Mouse (Mus musculus): Measurements from ENCODE around the gene Traf5. TPM values are rescaled to one million over a fixed set of nuclear protein-coding genes. Genes with fewer than 3 reads are reported as not detected.

The Traf5 gene
- polyA plus RNA-seq, 1 experiment from 2014 or later, result 11.2 TPM

DNA sequence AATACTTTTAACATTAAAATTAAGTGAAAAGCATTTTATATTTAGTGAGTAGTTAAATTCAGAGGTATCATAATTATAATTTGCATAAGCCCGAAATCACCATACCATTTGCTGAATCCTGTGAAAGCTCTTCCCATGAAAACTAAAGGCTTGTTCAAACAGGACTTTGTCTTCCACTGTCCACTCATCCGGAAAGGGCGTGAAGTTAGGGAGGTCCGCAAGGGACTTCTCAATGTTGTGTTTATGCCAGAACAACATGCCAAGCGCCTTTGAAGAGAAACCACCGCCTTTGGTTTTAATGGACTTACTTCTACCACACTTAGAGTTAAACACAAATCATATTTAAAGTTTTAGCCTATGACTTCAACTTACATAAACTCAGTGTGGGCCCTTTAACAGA, 33.4 kb upstream of the Traf5 start:
- Histone ChIP-seq H3K9me3 (replicated peaks; ENCODE audit: control insufficient read depth, low read length) (no peaks in the 10 kb centered on the region), H3K36me3 (ENCODE audit: control insufficient read depth, insufficient read depth, low read length) (peaks cover 18% of the 10 kb centered on the region), H3K4me2 (no peak overlapping the region), H3K27ac (ENCODE audit: low read depth, low read length) (no peak overlapping the region), H3K4me1 (ENCODE audit: control insufficient read depth, insufficient read depth, low read length) (peaks cover 3% of the 10 kb centered on the region; the same call in 1 of the 2 replicates), H3K9ac (ENCODE audit: low read depth, low read length) (no peak overlapping the region), H3K4me3 (ENCODE audit: low read depth, low read length) (no peak overlapping the region), H3K27me3 (ENCODE audit: control insufficient read depth, insufficient read depth, low read length) (no peaks in the 10 kb centered on the region)
- 87% methylated on average over 6 of the region's 6 CpGs for WGBS (ENCODE audit: insufficient replicate concordance)
- ATAC-seq (replicated peaks; ENCODE audit: insufficient number of reproducible peaks, low FRiP score, low TSS enrichment), result no peak

DNA sequence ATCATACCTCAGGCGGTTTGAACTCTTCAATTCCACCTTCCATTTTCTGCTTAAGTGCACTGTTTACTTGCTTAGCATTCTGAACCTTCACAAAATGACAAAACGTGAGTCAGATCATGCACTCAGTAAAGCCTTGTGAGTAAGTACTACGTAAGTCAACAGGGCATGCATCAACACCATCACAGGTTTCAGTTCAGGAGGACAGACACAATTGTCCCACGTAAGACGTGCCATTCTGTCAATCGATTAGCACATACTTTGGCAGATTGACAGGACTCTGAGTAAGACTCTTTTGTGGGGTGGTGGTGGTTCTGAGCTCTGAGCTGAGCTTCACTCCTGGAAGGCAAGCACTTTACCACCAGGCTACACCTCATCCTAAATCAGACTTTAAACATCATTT, 23.9 kb upstream of the Traf5 start:
- Histone ChIP-seq H3K36me3 (ENCODE audit: control insufficient read depth, insufficient read depth, low read length) (peaks cover 24% of the 10 kb centered on the region), H3K27ac (ENCODE audit: low read depth, low read length) (no peak overlapping the region), H3K9me3 (replicated peaks; ENCODE audit: control insufficient read depth, low read length) (no peaks in the 10 kb centered on the region), H3K4me1 (ENCODE audit: control insufficient read depth, insufficient read depth, low read length) (no peaks in the 10 kb centered on the region), H3K9ac (ENCODE audit: low read depth, low read length) (no peak overlapping the region), H3K27me3 (ENCODE audit: control insufficient read depth, insufficient read depth, low read length) (no peaks in the 10 kb centered on the region), H3K4me2 (no peak overlapping the region), H3K4me3 (ENCODE audit: low read depth, low read length) (no peak overlapping the region)
- no peak for ATAC-seq (replicated peaks; ENCODE audit: insufficient number of reproducible peaks, low FRiP score, low TSS enrichment)
- 83% methylated on average over 6 of the region's 6 CpGs for WGBS (ENCODE audit: insufficient replicate concordance)

DNA sequence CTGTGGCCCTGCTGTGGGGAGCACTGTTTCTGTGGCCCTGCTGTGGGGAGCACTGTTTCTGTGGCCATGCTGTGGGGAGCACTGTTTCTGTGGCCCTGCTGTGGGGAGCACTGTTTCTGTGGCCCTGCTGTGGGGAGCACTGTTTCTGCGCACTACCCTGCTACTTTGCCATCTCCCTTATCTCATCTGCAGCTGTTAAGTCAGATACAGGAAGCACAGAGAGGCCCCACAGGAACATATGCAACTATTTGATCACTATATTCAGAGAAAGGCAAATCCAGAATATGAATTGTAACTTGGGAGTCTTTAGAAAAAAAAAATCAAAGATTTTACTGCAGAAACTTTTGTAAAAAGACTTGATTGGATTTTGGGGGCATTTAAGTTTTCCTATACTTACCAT, 23.0 kb upstream of the Traf5 start:
- H3K4me3 ChIP-seq (ENCODE audit: low read depth, low read length), result no peak overlapping the region
- WGBS (ENCODE audit: insufficient replicate concordance), result 89% methylated on average over 1 of the region's 1 CpGs
- H3K9me3 ChIP-seq (replicated peaks; ENCODE audit: control insufficient read depth, low read length), result no peaks in the 10 kb centered on the region
- no peaks in the 10 kb centered on the region for H3K27me3 ChIP-seq (ENCODE audit: control insufficient read depth, insufficient read depth, low read length)
- no peak overlapping the region for H3K27ac ChIP-seq (ENCODE audit: low read depth, low read length)
- H3K4me2 ChIP-seq, result no peak overlapping the region
- no peaks in the 10 kb centered on the region for H3K4me1 ChIP-seq (ENCODE audit: control insufficient read depth, insufficient read depth, low read length)
- ATAC-seq (replicated peaks; ENCODE audit: insufficient number of reproducible peaks, low FRiP score, low TSS enrichment), result no peak
- no peak overlapping the region for H3K9ac ChIP-seq (ENCODE audit: low read depth, low read length)
- peaks cover 21% of the 10 kb centered on the region for H3K36me3 ChIP-seq (ENCODE audit: control insufficient read depth, insufficient read depth, low read length)

DNA sequence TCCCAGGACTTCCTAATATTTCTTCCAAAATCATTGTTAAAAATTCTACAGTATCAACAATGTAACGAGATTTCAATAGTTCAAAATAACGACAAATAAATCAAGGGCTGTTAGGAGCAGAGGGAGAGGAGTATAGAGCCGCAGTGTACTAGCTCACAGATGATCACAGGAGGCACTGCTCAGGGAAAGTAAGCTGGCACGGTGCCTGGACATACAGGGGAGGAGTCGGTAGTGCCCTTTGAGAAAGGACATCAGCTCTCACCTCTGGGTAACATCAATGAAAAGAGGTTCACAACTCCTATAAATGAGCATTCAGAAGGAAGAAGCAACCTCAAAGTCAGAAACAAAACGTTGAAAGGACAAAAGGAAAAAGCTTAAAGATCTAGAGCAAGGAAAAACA, 16.8 kb upstream of the Traf5 start:
- Histone ChIP-seq H3K9me3 (replicated peaks; ENCODE audit: control insufficient read depth, low read length) (no peaks in the 10 kb centered on the region), H3K4me1 (ENCODE audit: control insufficient read depth, insufficient read depth, low read length) (no peaks in the 10 kb centered on the region), H3K4me3 (ENCODE audit: low read depth, low read length) (no peak overlapping the region), H3K9ac (ENCODE audit: low read depth, low read length) (no peak overlapping the region), H3K27me3 (ENCODE audit: control insufficient read depth, insufficient read depth, low read length) (no peaks in the 10 kb centered on the region), H3K36me3 (ENCODE audit: control insufficient read depth, insufficient read depth, low read length) (peaks cover 8% of the 10 kb centered on the region), H3K4me2 (no peak overlapping the region), H3K27ac (ENCODE audit: low read depth, low read length) (no peak overlapping the region; the same call in 1 of the 2 replicates)
- 61% methylated on average over 6 of the region's 6 CpGs for WGBS (ENCODE audit: insufficient replicate concordance)
- ATAC-seq (replicated peaks; ENCODE audit: insufficient number of reproducible peaks, low FRiP score, low TSS enrichment), result no peak

DNA sequence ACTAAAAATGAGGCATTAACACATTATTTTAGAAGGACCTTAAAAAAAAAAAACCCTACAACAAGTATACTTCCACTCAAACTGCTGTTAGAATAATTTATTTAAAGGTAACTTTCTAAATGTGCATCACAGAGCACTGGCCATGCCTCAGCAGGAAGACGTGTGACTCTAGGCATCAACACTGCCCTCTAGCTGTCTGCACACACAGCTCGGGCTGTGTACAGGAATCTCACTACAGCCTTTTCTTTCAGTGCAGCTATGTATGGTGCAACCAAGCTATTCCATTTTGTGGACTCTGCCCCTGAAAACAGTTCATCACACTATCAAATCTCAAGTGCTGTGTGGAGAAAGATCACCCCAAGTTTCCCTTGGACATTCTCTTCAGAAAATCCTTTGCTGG, 15.0 kb upstream of the Traf5 start:
- Histone ChIP-seq H3K4me1 (ENCODE audit: control insufficient read depth, insufficient read depth, low read length) (no peaks in the 10 kb centered on the region), H3K9ac (ENCODE audit: low read depth, low read length) (no peak overlapping the region), H3K4me2 (no peak overlapping the region), H3K9me3 (replicated peaks; ENCODE audit: control insufficient read depth, low read length) (no peaks in the 10 kb centered on the region), H3K36me3 (ENCODE audit: control insufficient read depth, insufficient read depth, low read length) (peaks cover 5% of the 10 kb centered on the region), H3K27me3 (ENCODE audit: control insufficient read depth, insufficient read depth, low read length) (no peaks in the 10 kb centered on the region), H3K27ac (ENCODE audit: low read depth, low read length) (no peak overlapping the region), H3K4me3 (ENCODE audit: low read depth, low read length) (no peak overlapping the region)
- no peak for ATAC-seq (replicated peaks; ENCODE audit: insufficient number of reproducible peaks, low FRiP score, low TSS enrichment)
- 19% methylated on average over 2 of the region's 2 CpGs for WGBS (ENCODE audit: insufficient replicate concordance)

DNA sequence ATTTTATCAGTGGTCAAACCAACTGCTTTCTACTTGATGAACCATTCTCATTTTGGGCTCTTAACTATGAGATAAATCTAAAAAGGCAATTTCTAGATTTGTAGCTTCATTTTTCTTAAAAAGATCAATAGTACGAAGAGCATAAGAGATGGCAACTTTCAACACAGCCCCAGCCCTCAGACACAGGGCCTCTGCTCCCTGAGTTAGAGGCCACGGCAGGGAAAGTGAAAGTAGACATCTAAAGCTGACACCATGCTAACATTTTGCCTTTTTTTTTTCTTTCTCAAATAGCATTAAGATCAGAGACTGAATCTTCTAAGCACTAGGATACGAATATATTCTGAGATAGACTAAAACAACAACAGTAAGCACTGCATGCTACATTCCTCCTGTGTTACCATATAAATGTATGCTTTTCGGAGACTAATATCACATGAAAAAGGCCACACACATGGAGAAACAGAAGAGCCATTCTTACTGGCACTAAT, 13.6 kb upstream of the Traf5 start:
- Histone ChIP-seq H3K9ac (ENCODE audit: low read depth, low read length) (no peak overlapping the region), H3K4me2 (no peak overlapping the region), H3K36me3 (ENCODE audit: control insufficient read depth, insufficient read depth, low read length) (peaks cover 5% of the 10 kb centered on the region), H3K27ac (ENCODE audit: low read depth, low read length) (no peak overlapping the region), H3K27me3 (ENCODE audit: control insufficient read depth, insufficient read depth, low read length) (no peaks in the 10 kb centered on the region), H3K4me1 (ENCODE audit: control insufficient read depth, insufficient read depth, low read length) (no peaks in the 10 kb centered on the region), H3K4me3 (ENCODE audit: low read depth, low read length) (no peak overlapping the region), H3K9me3 (replicated peaks; ENCODE audit: control insufficient read depth, low read length) (no peaks in the 10 kb centered on the region)
- ATAC-seq (replicated peaks; ENCODE audit: insufficient number of reproducible peaks, low FRiP score, low TSS enrichment), result no peak
- 89% methylated on average over 4 of the region's 4 CpGs for WGBS (ENCODE audit: insufficient replicate concordance)

DNA sequence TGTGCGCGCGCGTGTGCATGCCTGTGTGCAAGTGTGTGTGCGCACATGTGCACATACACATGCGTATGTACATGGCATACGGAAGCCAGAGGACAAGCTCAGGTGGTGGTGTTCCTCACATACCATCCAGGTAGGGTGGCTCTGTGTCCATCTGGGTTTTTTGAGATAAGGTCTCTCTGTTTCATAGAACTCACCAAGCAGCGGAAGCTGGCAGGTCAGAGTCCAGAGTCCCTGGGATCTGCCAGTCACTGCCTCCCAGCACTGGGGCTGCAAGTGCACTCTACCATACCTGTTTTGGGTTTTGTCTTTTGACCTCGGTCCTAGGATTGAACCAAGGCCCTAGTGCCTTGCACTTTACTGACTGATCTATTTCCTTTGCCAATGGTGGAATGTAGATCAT, 11.7 kb upstream of the Traf5 start:
- Histone ChIP-seq H3K4me3 (ENCODE audit: low read depth, low read length) (no peak overlapping the region), H3K27me3 (ENCODE audit: control insufficient read depth, insufficient read depth, low read length) (no peaks in the 10 kb centered on the region), H3K36me3 (ENCODE audit: control insufficient read depth, insufficient read depth, low read length) (peaks cover 5% of the 10 kb centered on the region; the same call in 1 of the 2 replicates), H3K4me1 (ENCODE audit: control insufficient read depth, insufficient read depth, low read length) (no peaks in the 10 kb centered on the region), H3K9me3 (replicated peaks; ENCODE audit: control insufficient read depth, low read length) (no peaks in the 10 kb centered on the region), H3K4me2 (no peak overlapping the region), H3K27ac (ENCODE audit: low read depth, low read length) (no peak overlapping the region), H3K9ac (ENCODE audit: low read depth, low read length) (no peak overlapping the region)
- ATAC-seq (replicated peaks; ENCODE audit: insufficient number of reproducible peaks, low FRiP score, low TSS enrichment), result no peak
- WGBS (ENCODE audit: insufficient replicate concordance), result 93% methylated on average over 9 of the region's 9 CpGs

DNA sequence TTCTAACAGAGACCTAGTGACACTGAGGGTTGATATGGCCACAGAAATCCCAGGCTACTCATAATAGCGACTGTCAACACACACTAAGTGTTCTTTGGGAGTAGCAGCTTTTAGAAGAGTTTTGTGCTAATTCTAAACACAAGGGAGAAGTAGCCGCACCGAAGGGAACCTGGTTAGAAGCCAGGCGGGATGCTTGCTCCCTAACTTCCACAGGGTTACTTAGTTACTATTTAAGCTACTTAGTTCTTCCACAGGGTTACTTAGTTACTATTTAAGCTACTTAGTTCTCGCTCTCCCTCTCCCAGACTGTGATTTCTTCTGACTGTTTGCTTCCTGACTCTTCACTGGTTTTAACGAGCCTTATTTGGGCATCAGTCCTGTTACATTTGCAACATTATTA, 10.8 kb upstream of the Traf5 start:
- H3K4me1 ChIP-seq (ENCODE audit: control insufficient read depth, insufficient read depth, low read length), result no peaks in the 10 kb centered on the region
- no peak overlapping the region for H3K4me3 ChIP-seq (ENCODE audit: low read depth, low read length)
- no peak overlapping the region for H3K4me2 ChIP-seq
- H3K36me3 ChIP-seq (ENCODE audit: control insufficient read depth, insufficient read depth, low read length), result peaks cover 6% of the 10 kb centered on the region
- no peaks in the 10 kb centered on the region for H3K9me3 ChIP-seq (replicated peaks; ENCODE audit: control insufficient read depth, low read length)
- 68% methylated on average over 6 of the region's 6 CpGs for WGBS (ENCODE audit: insufficient replicate concordance)
- H3K27ac ChIP-seq (ENCODE audit: low read depth, low read length), result no peak overlapping the region
- H3K9ac ChIP-seq (ENCODE audit: low read depth, low read length), result no peak overlapping the region
- ATAC-seq (replicated peaks; ENCODE audit: insufficient number of reproducible peaks, low FRiP score, low TSS enrichment), result no peak
- no peaks in the 10 kb centered on the region for H3K27me3 ChIP-seq (ENCODE audit: control insufficient read depth, insufficient read depth, low read length)

DNA sequence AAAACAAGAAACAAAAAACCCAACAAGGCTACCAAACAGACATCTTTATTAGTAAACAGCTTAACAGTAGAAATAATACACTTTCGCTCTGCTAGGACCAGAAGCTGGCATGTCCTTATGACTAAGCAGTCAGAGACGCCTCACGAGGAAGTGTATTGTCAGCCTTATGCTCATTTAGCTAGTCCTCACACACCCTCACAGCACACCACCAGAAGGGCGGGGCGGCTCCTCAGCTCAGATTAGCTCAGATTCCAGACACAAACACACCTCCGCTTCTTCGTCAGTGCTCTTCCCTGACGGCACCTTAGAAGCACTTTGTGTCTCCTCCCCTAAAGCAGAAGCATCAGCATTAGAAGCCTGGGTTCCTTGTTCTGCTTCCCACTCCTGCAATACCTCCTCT, 9.0 kb upstream of the Traf5 start:
- ATAC-seq (replicated peaks; ENCODE audit: insufficient number of reproducible peaks, low FRiP score, low TSS enrichment), result no peak
- Histone ChIP-seq H3K27ac (ENCODE audit: low read depth, low read length) (no peak overlapping the region), H3K36me3 (ENCODE audit: control insufficient read depth, insufficient read depth, low read length) (peaks cover 7% of the 10 kb centered on the region), H3K9me3 (replicated peaks; ENCODE audit: control insufficient read depth, low read length) (no peaks in the 10 kb centered on the region), H3K4me3 (ENCODE audit: low read depth, low read length) (no peak overlapping the region), H3K4me1 (ENCODE audit: control insufficient read depth, insufficient read depth, low read length) (no peaks in the 10 kb centered on the region), H3K9ac (ENCODE audit: low read depth, low read length) (no peak overlapping the region), H3K4me2 (no peak overlapping the region), H3K27me3 (ENCODE audit: control insufficient read depth, insufficient read depth, low read length) (no peaks in the 10 kb centered on the region)
- 68% methylated on average over 8 of the region's 8 CpGs for WGBS (ENCODE audit: insufficient replicate concordance)
